Mouse (Mus musculus): ENCODE measurements at regions not wholly inside any gene's neighbourhood (a gene's known extent, or its start where the extent isn't known, plus 50 kb on each side); places are given as distances from the start of the nearest gene placed in this dataset.

- ATAC-seq (ENCODE audit: poor library complexity, severe bottlenecking): no peak
These were observed 57.8 kb upstream of the Cry1 start for GRCm38 (mm10) chr10:85242701-85243100.

- no peak for ATAC-seq (ENCODE audit: poor library complexity, severe bottlenecking)
These were observed 58.7 kb upstream of the Cry1 start for GRCm38 (mm10) chr10:85243556-85243955.

- peak; percentile 84 for ATAC-seq (ENCODE audit: poor library complexity, severe bottlenecking)
These were observed 80.9 kb upstream of the Cry1 start for GRCm38 (mm10) chr10:85265746-85266145.

- peak; percentile 91 for ATAC-seq (ENCODE audit: poor library complexity, severe bottlenecking)
These were observed 81.3 kb upstream of the Cry1 start for GRCm38 (mm10) chr10:85266148-85266547.

- ATAC-seq (ENCODE audit: poor library complexity, severe bottlenecking): peak; percentile 38; the same call in 1 of the 2 replicates
These were observed 81.9 kb upstream of the Cry1 start for GRCm38 (mm10) chr10:85266796-85267195.

- ATAC-seq (ENCODE audit: poor library complexity, severe bottlenecking): no peak
These were observed 85.3 kb upstream of the Cry1 start for GRCm38 (mm10) chr10:85270209-85270608.

GRCm38 (mm10) chr10:85276793-85277192, 91.9 kb upstream of the Cry1 start:
- no peak for ATAC-seq (ENCODE audit: poor library complexity, severe bottlenecking)

GRCm38 (mm10) chr10:85291733-85292476, 94.7 kb upstream of the Btbd11 start:
- ATAC-seq (ENCODE audit: poor library complexity, severe bottlenecking): no peak

- no peak for ATAC-seq (ENCODE audit: poor library complexity, severe bottlenecking)
These were observed 94.1 kb upstream of the Btbd11 start for GRCm38 (mm10) chr10:85292477-85292855.

GRCm38 (mm10) chr10:85293071-85293783, 93.4 kb upstream of the Btbd11 start:
- peak; percentile 35; the same call in 1 of the 2 replicates for ATAC-seq (ENCODE audit: poor library complexity, severe bottlenecking)

- no peak for ATAC-seq (ENCODE audit: poor library complexity, severe bottlenecking)
These were observed 91.3 kb upstream of the Btbd11 start for GRCm38 (mm10) chr10:85295133-85295887.

- no peak for ATAC-seq (ENCODE audit: poor library complexity, severe bottlenecking)
These were observed 74.8 kb upstream of the Btbd11 start for GRCm38 (mm10) chr10:85311781-85312180.

GRCm38 (mm10) chr10:85313331-85313730, 73.3 kb upstream of the Btbd11 start:
- ATAC-seq (ENCODE audit: poor library complexity, severe bottlenecking): peak; percentile 47; the same call in 1 of the 2 replicates

GRCm38 (mm10) chr10:85320971-85321370, 65.6 kb upstream of the Btbd11 start:
- ATAC-seq (ENCODE audit: poor library complexity, severe bottlenecking): no peak

- no peak for ATAC-seq (ENCODE audit: poor library complexity, severe bottlenecking)
These were observed 64.3 kb upstream of the Btbd11 start for GRCm38 (mm10) chr10:85322280-85322679.

GRCm38 (mm10) chr10:85329382-85329781, 57.2 kb upstream of the Btbd11 start:
- ATAC-seq (ENCODE audit: poor library complexity, severe bottlenecking): no peak

- ATAC-seq (ENCODE audit: poor library complexity, severe bottlenecking): no peak
These were observed 55.5 kb upstream of the Btbd11 start for GRCm38 (mm10) chr10:85330938-85331691.
